Mouse (Mus musculus): ENCODE measurements around the gene Map3k19.

GRCm38 (mm10) chr1:127863806-127864205 is 9.0 kb upstream of the Map3k19 start:
- TF ChIP-seq GATA1 (IDR thresholded peaks at IDR 0.05; ENCODE audit: borderline replicate concordance, low read length) (no peak), FLI1 (IDR thresholded peaks at IDR 0.05; ENCODE audit: low read length) (no peak)

Measured in megakaryocyte, embryonic 14.5 days (primary cell).